10 mouse cellular contexts compared by ENCODE assay signal in the genomic region with DNA sequence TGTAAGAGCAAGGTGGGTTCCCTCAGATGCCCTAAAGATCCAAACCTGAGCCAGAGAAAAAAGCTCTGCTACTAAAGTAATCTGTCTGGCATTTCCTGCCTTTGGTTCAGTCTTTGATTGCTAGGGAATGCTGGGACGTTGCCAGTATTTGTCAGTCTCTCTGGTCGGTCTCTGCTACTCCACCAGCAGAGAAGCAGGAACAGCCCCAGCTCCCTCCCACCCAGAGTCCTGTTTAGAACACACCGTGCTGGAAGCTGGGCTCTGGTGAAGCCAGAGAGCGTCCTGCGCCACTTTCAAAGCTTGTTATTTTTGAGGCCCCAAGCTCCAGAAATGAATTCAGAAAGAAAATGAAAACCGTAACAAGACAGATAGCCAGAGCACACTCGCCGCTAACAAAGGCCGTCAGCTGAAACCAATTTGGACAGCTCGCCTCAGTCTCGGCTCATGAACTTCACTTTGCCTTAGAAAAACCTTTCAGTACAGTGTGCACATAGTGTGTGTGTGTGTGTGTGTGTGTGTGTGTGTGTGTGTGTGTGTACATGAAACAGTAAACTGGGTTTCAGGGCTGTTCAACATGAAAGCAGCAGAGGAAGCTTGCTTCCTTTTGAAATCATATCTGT.
DNase-seq lines count a peak whose midpoint lies in the region; ATAC-seq and TF ChIP-seq lines count a peak whose summit lies in the region.
"Had no signal": no experiment of that assay in that cellular context is flagged by ENCODE, and none has a peak within 500 bp of the region (broad histone marks: within the 10 kb centered on the region; RNA-seq: fewer than 3 reads in every experiment).

No protein-coding gene starts in this region.

- 56% methylated on average over 11 of the region's 11 CpGs for WGBS in heart, embryonic 11.5 days (ENCODE audit: insufficient replicate concordance)
- WGBS in heart, postnatal 0 days, result 27% methylated on average over 11 of the region's 11 CpGs

- H3K4me3 ChIP-seq in heart, embryonic 11.5 days (ENCODE audit: low read depth, low read length), result no peak overlapping the region
- peak overlapping the region; percentile 38 for H3K4me3 ChIP-seq in brown adipose tissue, adult 24 weeks (ENCODE audit: insufficient read depth, low read depth, low read length)
- H3K4me3 ChIP-seq in heart, postnatal 0 days (ENCODE audit: low read depth, low read length), result 0 out of 2 replicates have a peak overlapping the region, but pooled peaks have one; percentile 13
- H3K4me3 ChIP-seq: neural tube, embryonic 12.5 days had no signal

- H3K27ac ChIP-seq in heart, embryonic 11.5 days (ENCODE audit: low read depth, low read length), result no peak overlapping the region
- H3K27ac ChIP-seq in brown adipose tissue, adult 24 weeks (replicated peaks; ENCODE audit: low read depth, low read length), result no peak overlapping the region
- peak overlapping the region; percentile 9; the same call in 1 of the 2 replicates for H3K27ac ChIP-seq in heart, postnatal 0 days (ENCODE audit: low read depth)
- H3K27ac ChIP-seq: neural tube, embryonic 12.5 days had no signal

- no peaks in the 10 kb centered on the region for H3K4me1 ChIP-seq in heart, embryonic 11.5 days (ENCODE audit: control insufficient read depth, insufficient read depth, low read length)
- H3K4me1 ChIP-seq in brown adipose tissue, adult 24 weeks (ENCODE audit: control insufficient read depth, insufficient read depth, insufficient read length, low read length), result no peaks in the 10 kb centered on the region
- H3K4me1 ChIP-seq in heart, postnatal 0 days (ENCODE audit: control insufficient read depth, insufficient read depth), result peaks cover 3% of the 10 kb centered on the region; the same call in 1 of the 2 replicates
- H3K4me1 ChIP-seq: neural tube, embryonic 12.5 days had no signal

- DNase-seq in heart, adult 11 months, result peak; percentile 96
- peak; percentile 64 for DNase-seq in heart, postnatal 0 days (ENCODE audit: low spot score)
- DNase-seq in layer of hippocampus, adult 9-10 months (ENCODE audit: low spot score), result peak; percentile 22
- DNase-seq in retina, postnatal 1 day, result peak; percentile 42
- no peak for DNase-seq in cerebellum, postnatal 4 days (ENCODE audit: low spot score in 2 of 2)
- DNase-seq in cerebellum, adult 11-12 months, result no peak

- H3K9ac ChIP-seq in heart, embryonic 11.5 days (ENCODE audit: low read depth, low read length), result no peak overlapping the region
- H3K9ac ChIP-seq in heart, postnatal 0 days (replicated peaks; ENCODE audit: low read depth, low read length), result no peak overlapping the region
- H3K9ac ChIP-seq: neural tube, embryonic 12.5 days had no signal

- TF ChIP-seq CTCF in heart, postnatal 0 days (IDR thresholded peaks at IDR 0.05; ENCODE audit: low read depth), result no peak

- no peaks in the 10 kb centered on the region for H3K27me3 ChIP-seq in heart, embryonic 11.5 days (ENCODE audit: control insufficient read depth, insufficient read depth, low read length)
- H3K27me3 ChIP-seq in heart, postnatal 0 days (ENCODE audit: control insufficient read depth, insufficient read depth, low read length), result no peaks in the 10 kb centered on the region
- H3K27me3 ChIP-seq: neural tube, embryonic 12.5 days had no signal

- ATAC-seq in heart, embryonic 11.5 days (replicated peaks; ENCODE audit: insufficient number of reproducible peaks, low FRiP score, low TSS enrichment), result no peak
- peak; percentile 75 for ATAC-seq in heart, postnatal 0 days (ENCODE audit: insufficient read depth, low read depth)

- no peaks in the 10 kb centered on the region for H3K36me3 ChIP-seq in heart, embryonic 11.5 days (ENCODE audit: control insufficient read depth, insufficient read depth, low read length)
- H3K36me3 ChIP-seq in heart, postnatal 0 days (replicated peaks; ENCODE audit: control insufficient read depth, insufficient read depth, low read length), result no peaks in the 10 kb centered on the region
- H3K36me3 ChIP-seq: G1E; neural tube, embryonic 12.5 days had no signal

- no peak overlapping the region for H3K4me2 ChIP-seq in heart, embryonic 11.5 days
- H3K4me2 ChIP-seq in heart, postnatal 0 days (ENCODE audit: low read depth, low read length), result peak overlapping the region; percentile 33
- H3K4me2 ChIP-seq: neural tube, embryonic 12.5 days had no signal

- no peaks in the 10 kb centered on the region for H3K9me3 ChIP-seq in heart, embryonic 11.5 days (replicated peaks; ENCODE audit: control insufficient read depth, low read length)
- no peaks in the 10 kb centered on the region for H3K9me3 ChIP-seq in heart, postnatal 0 days (replicated peaks; ENCODE audit: control insufficient read depth, low read length)
- H3K9me3 ChIP-seq: G1E; neural tube, embryonic 12.5 days had no signal

- TF ChIP-seq EP300 in heart, postnatal 0 days (IDR thresholded peaks at IDR 0.05; ENCODE audit: low read depth), result no peak

Comparison
In these comparisons a context has a peak if more than half of its experiments do, and no peak if none do; other contexts are left out.
1. DNase-seq: peak in heart, adult 11 months (single experiment), heart, postnatal 0 days (single experiment), layer of hippocampus, adult 9-10 months (single experiment) and retina, postnatal 1 day (single experiment); none in cerebellum, postnatal 4 days (0 of 2) and cerebellum, adult 11-12 months (single experiment).